Mouse (Mus musculus) ES-Bruce4 (cell line): ENCODE results near the gene Rdh12. TPM values are rescaled to one million over a fixed set of nuclear protein-coding genes. Genes with fewer than 3 reads are reported as not detected.

Experiments
- H3K27ac ChIP-seq: 2 replicates; pipeline ENCODE4 v1.5.1; 2012; ENCODE audit warnings: low read length, inconsistent platforms; ENCODE audit not compliant: insufficient read depth
- H3K27me3 ChIP-seq: 2 replicates; pipeline ENCODE4 v1.6.1; 2012; ENCODE audit warnings: mild to moderate bottlenecking, low read length, inconsistent platforms; ENCODE audit not compliant: control insufficient read depth, poor library complexity, insufficient read depth, severe bottlenecking
- H3K36me3 ChIP-seq: 2 replicates; pipeline ENCODE4 v1.6.1; 2012; ENCODE audit warnings: inconsistent platforms, mild to moderate bottlenecking, low read length, moderate library complexity; ENCODE audit not compliant: control insufficient read depth, poor library complexity, insufficient read depth, severe bottlenecking
- H3K4me1 ChIP-seq: one replicate; pipeline ENCODE4 v1.8.1; 2011; ENCODE audit warnings: low read length; ENCODE audit not compliant: control insufficient read depth, insufficient read depth
- H3K4me3 ChIP-seq: 2 replicates; pipeline ENCODE4 v1.5.1; 2011; ENCODE audit warnings: low read depth, mild to moderate bottlenecking, low read length
- H3K9ac ChIP-seq: 2 replicates; pipeline ENCODE4 v1.6.1; 2012; ENCODE audit warnings: low read depth, mild to moderate bottlenecking, inconsistent platforms; ENCODE audit not compliant: poor library complexity, severe bottlenecking
- H3K9me3 ChIP-seq: replicated peaks from 2 replicates; pipeline ENCODE4 v1.6.1; 2012; ENCODE audit warnings: mild to moderate bottlenecking, low read length, inconsistent platforms; ENCODE audit not compliant: control insufficient read depth, poor library complexity, insufficient read depth, severe bottlenecking
- CTCF ChIP-seq: IDR thresholded peaks from one replicate; pipeline ENCODE4 v1.8.1; 2011; ENCODE audit warnings: low read depth, low read length
- EP300 ChIP-seq: IDR thresholded peaks from 2 replicates; pipeline ENCODE4 v1.6.1; 2011; ENCODE audit warnings: low read depth, low read length; ENCODE audit not compliant: insufficient read depth
- POLR2A ChIP-seq: IDR thresholded peaks from one replicate; pipeline ENCODE4 v1.8.1; 2011; ENCODE audit warnings: low read length; ENCODE audit not compliant: insufficient read depth
- polyA plus RNA-seq: library from polyadenylated mRNA; stranded (reverse); fragments of >200 nt; gene quantifications from 2 replicates; pipeline ENCODE4 v1.2.4, GENCODE M21; 2011; ENCODE audit warnings: low read depth; ENCODE audit not compliant: missing spikeins, insufficient read depth, insufficient read length

The Rdh12 gene
- polyA plus RNA-seq, 1 experiment, result 1.6 TPM

DNA sequence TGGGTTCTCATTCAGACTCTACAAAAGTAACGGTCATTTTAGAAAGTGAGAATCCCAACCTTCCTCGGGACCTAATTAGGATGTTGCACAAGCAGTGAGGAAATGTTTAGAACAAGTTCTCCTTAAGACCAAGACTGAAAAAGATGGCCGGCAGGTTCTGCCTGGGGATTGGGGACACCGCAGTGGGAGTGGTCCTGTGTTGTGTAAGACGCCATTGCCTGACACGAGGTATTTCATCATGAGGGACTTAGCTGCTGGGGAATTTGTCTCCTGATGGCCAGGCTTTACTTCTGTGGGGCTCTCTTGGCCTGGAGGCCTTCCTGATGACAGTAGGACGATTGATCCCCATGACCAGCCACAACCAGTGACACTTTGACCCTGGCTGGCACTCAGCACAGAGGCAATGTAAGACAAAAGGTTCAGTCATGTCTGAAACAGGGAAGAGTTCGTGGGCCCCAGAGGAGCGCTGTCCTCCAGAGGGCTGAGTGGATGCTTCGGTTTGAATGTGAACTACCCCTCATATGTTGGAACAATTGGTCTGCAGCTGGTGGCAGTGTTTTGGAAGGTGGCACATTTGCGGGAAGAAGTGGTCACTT, 26.9 kb downstream of the Rdh12 start:
- H3K9me3 ChIP-seq, result no peaks in the 10 kb centered on the region
- H3K36me3 ChIP-seq, result peaks cover 7% of the 10 kb centered on the region; the same call in 1 of the 2 replicates
- no peak overlapping the region for H3K27ac ChIP-seq
- no peaks in the 10 kb centered on the region for H3K4me1 ChIP-seq
- no peak overlapping the region for H3K4me3 ChIP-seq
- TF ChIP-seq POLR2A (no peak), CTCF (no peak), EP300 (no peak)
- H3K9ac ChIP-seq, result no peak overlapping the region
- H3K27me3 ChIP-seq, result no peaks in the 10 kb centered on the region

DNA sequence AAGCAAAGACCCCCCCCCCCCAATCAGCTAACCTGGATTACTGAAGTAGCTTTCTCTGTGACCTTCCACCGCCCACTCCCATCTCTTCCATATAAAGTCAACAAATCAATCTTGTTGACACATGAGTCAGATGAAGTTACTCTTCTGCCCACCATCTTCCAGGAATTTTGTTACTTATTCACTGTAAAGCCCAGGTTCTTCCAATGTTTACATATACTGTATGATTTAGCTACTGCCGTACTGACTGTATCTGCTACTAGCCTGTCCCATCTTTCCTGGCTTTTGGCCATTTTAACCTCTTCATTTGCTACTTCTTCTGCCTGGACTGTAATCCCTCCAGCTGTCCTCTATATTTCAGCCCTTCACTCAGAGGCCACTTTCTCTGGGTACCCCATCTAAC, 33.3 kb downstream of the Rdh12 start:
- Histone ChIP-seq H3K9ac (no peak overlapping the region), H3K27me3 (no peaks in the 10 kb centered on the region), H3K27ac (no peak overlapping the region), H3K36me3 (peaks cover 9% of the 10 kb centered on the region), H3K4me3 (no peak overlapping the region), H3K9me3 (no peaks in the 10 kb centered on the region), H3K4me1 (no peaks in the 10 kb centered on the region)
- no peak for TF ChIP-seq CTCF
- no peak for TF ChIP-seq POLR2A
- no peak for TF ChIP-seq EP300

DNA sequence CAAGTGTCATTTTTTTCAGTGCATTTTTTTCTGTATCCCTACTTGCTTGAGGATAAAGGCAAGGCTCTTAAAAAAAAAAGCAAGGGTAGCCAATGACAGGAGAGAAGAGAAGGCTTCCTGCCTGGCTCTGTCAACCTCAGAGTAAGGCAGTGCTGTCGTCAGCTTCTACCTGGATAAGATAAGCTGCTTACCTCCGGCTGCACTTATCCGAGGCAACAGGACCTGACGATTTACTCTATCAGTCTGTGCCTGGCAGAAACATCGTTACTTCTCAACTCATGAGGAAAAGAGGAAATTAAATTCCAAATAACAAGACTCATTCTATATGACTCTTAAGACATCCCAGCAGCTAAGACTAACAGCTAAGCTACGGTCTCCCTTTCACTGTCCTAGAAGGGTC, 34.2 kb downstream of the Rdh12 start:
- Histone ChIP-seq H3K27ac (no peak overlapping the region), H3K4me3 (no peak overlapping the region), H3K27me3 (no peaks in the 10 kb centered on the region), H3K9me3 (no peaks in the 10 kb centered on the region), H3K36me3 (peaks cover 9% of the 10 kb centered on the region), H3K4me1 (no peaks in the 10 kb centered on the region), H3K9ac (no peak overlapping the region)
- no peak for TF ChIP-seq POLR2A
- no peak for TF ChIP-seq EP300
- no peak for TF ChIP-seq CTCF

DNA sequence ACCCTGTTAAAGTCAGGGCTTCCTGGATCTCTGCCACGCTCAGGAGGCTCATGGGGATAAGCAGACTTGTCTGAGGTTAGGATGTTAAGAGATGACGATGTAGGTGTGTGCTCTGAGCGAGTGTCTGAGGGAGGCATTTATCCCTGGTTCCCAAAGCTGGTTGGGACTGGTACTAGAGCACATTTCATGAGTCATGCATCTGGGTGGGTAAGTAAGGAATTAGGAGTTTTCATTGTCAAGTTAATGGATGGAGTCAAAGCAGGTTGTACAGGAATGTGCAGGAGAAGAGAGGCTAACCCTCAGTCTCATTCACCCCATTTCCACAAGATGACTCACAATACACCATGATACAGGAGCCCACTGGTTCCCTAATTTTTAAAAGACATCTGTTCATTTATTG, 39.4 kb downstream of the Rdh12 start:
- Histone ChIP-seq H3K36me3 (no peaks in the 10 kb centered on the region; the same call in none of the 2 replicates), H3K9ac (no peak overlapping the region), H3K4me3 (no peak overlapping the region), H3K4me1 (no peaks in the 10 kb centered on the region), H3K27me3 (no peaks in the 10 kb centered on the region), H3K27ac (no peak overlapping the region), H3K9me3 (no peaks in the 10 kb centered on the region)
- no peak for TF ChIP-seq CTCF
- no peak for TF ChIP-seq POLR2A
- TF ChIP-seq EP300, result no peak

- no peak overlapping the region for H3K4me3 ChIP-seq
- peaks cover 6% of the 10 kb centered on the region for H3K36me3 ChIP-seq
- TF ChIP-seq EP300, result no peak
- TF ChIP-seq POLR2A, result no peak
- no peak for TF ChIP-seq CTCF
Measured at GRCm38 (mm10) chr12:79253294-79254053, 44.8 kb downstream of the Rdh12 start.

DNA sequence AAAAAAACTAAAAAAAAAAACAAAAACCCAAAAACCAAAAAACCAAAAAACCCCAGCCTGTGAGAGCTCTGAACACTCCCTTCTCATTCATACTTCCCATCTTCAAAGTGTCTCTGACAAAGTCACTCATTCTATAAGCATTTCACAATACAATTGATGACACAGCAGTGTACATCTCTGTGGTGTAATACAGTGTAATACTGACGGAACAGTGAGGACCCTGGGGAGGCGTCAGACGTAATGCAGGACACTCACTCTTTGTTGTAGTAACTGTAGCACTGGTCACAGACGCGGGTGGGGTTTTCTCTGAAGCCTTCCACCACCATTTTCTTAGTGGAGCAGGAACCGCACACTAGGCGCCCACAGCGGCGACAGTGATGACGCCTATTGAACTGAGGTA, 46.3 kb downstream of the Rdh12 start:
- TF ChIP-seq POLR2A, result no peak
- TF ChIP-seq CTCF, result no peak
- no peak for TF ChIP-seq EP300
- H3K36me3 ChIP-seq, result peaks cover 7% of the 10 kb centered on the region
- no peak overlapping the region for H3K4me3 ChIP-seq
- no peak overlapping the region for H3K9ac ChIP-seq
- H3K27me3 ChIP-seq, result no peaks in the 10 kb centered on the region
- no peak overlapping the region for H3K27ac ChIP-seq
- H3K4me1 ChIP-seq, result no peaks in the 10 kb centered on the region
- H3K9me3 ChIP-seq, result no peaks in the 10 kb centered on the region

More at GRCm38 (mm10) chr12:79253294-79254053, 44.8 kb downstream of the Rdh12 start:
- Histone ChIP-seq H3K27ac (no peak overlapping the region), H3K27me3 (no peaks in the 10 kb centered on the region), H3K9ac (no peak overlapping the region), H3K9me3 (no peaks in the 10 kb centered on the region), H3K4me1 (no peaks in the 10 kb centered on the region)
